Mouse (Mus musculus): Measurements from ENCODE around the gene Tax1bp3. TPM values are rescaled to one million over a fixed set of nuclear protein-coding genes. Genes with fewer than 3 reads are reported as not detected.

Tax1bp3 gene
- polyA plus RNA-seq, 1 experiment from 2014 or later: 198 TPM

Other genes starting within 250 kb of the Tax1bp3 start
- 1.2 and 1.3 TPM in 2 replicates for gene Atp2a3, start 215.9 kb upstream of the Tax1bp3 start, polyA plus RNA-seq (2016; fragmentation: Nextera tagmentation; extraction: Ambion mirVana)
- gene P2rx1, start 178.0 kb upstream of the Tax1bp3 start, polyA plus RNA-seq (2016; fragmentation: Nextera tagmentation; extraction: Ambion mirVana): 1.4 TPM in 2 replicates
- gene Camkk1, start 158.1 kb upstream of the Tax1bp3 start, polyA plus RNA-seq (2016; fragmentation: Nextera tagmentation; extraction: Ambion mirVana): 14.7 and 14.8 TPM in 2 replicates
- gene Ncbp3, start 129.3 kb upstream of the Tax1bp3 start, polyA plus RNA-seq (2016; fragmentation: Nextera tagmentation; extraction: Ambion mirVana): 14.3 and 15.1 TPM in 2 replicates
- 0.34 TPM in 2 replicates for gene Itgae, start 86.5 kb upstream of the Tax1bp3 start, polyA plus RNA-seq (2016; fragmentation: Nextera tagmentation; extraction: Ambion mirVana)
- gene Haspin, start 38.8 kb upstream of the Tax1bp3 start, polyA plus RNA-seq (2016; fragmentation: Nextera tagmentation; extraction: Ambion mirVana): 11.0 and 11.1 TPM in 2 replicates
- 0.22 and 0.30 TPM in 2 replicates for gene P2rx5, start 16.7 kb upstream of the Tax1bp3 start, polyA plus RNA-seq (2016; fragmentation: Nextera tagmentation; extraction: Ambion mirVana)
- 122 and 129 TPM in 2 replicates for gene Emc6, start within 50 bp of the Tax1bp3 start, polyA plus RNA-seq (2016; fragmentation: Nextera tagmentation; extraction: Ambion mirVana)
- 21.5 and 26.1 TPM in 2 replicates for gene Ctns, start 22.0 kb downstream of the Tax1bp3 start, polyA plus RNA-seq (2016; fragmentation: Nextera tagmentation; extraction: Ambion mirVana)
- gene Shpk, start 22.4 kb downstream of the Tax1bp3 start, polyA plus RNA-seq (2016; fragmentation: Nextera tagmentation; extraction: Ambion mirVana): 1.9 and 2.3 TPM in 2 replicates
- gene Trpv1, start 57.2 kb downstream of the Tax1bp3 start, polyA plus RNA-seq (2016; fragmentation: Nextera tagmentation; extraction: Ambion mirVana): 0.38 and 0.98 TPM in 2 replicates
- 0.14 and 0.15 TPM in 2 replicates for gene Trpv3, start 90.3 kb downstream of the Tax1bp3 start, polyA plus RNA-seq (2016; fragmentation: Nextera tagmentation; extraction: Ambion mirVana)
- 0.34 and 0.65 TPM in 2 replicates for gene Aspa, start 152.5 kb downstream of the Tax1bp3 start, polyA plus RNA-seq (2016; fragmentation: Nextera tagmentation; extraction: Ambion mirVana)
- not detected in 2 replicates for gene Gm49340, start 152.7 kb downstream of the Tax1bp3 start, polyA plus RNA-seq (2016; fragmentation: Nextera tagmentation; extraction: Ambion mirVana)
- not detected in 2 replicates for gene Spata22, start 152.7 kb downstream of the Tax1bp3 start, polyA plus RNA-seq (2016; fragmentation: Nextera tagmentation; extraction: Ambion mirVana)
- not detected in 2 replicates for gene Olfr20, start 173.7 kb downstream of the Tax1bp3 start, polyA plus RNA-seq (2016; fragmentation: Nextera tagmentation; extraction: Ambion mirVana)
- gene Olfr376, start 194.2 kb downstream of the Tax1bp3 start, polyA plus RNA-seq (2016; fragmentation: Nextera tagmentation; extraction: Ambion mirVana): not detected in 2 replicates
- not detected in 2 replicates for gene Olfr1, start 222.5 kb downstream of the Tax1bp3 start, polyA plus RNA-seq (2016; fragmentation: Nextera tagmentation; extraction: Ambion mirVana)